Mouse (Mus musculus) ovary, postnatal 10 days (tissue): ENCODE results near the gene Dach2.
"Not testable (repeated sequence)": the region's sequence is repeated elsewhere in the genome, so short reads cannot be mapped to it uniquely, and the experiment has no call there.

Experiments used
- DNase-seq: peaks from one replicate; pipeline ENCODE4 v3.0.0; 2022; ENCODE audit warnings: low spot score

Dach2 gene

DNA sequence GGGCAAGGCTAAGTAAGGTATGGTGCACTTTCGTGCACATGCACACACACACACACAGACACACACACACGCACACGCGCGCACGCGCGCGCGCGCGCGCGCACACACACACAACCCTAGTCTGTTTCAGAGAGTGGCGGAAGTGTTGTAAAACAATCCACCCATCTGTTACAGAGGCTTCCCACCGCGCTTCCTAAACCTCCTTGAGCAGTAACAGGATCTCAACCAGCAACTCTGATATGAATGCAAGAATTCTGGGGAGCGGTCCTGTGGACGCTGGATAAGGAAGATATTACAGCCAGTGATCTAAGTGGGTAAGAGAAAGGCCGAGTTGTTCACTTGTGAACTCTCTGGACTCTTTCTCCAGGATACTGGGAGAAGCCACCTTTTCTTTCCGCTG lies at the start of gene Dach2:
TSS of gene Dach2 (plus strand) at position 107 of the 400 bp plus-strand sequence.
- DNase-seq, result no peak

DNA sequence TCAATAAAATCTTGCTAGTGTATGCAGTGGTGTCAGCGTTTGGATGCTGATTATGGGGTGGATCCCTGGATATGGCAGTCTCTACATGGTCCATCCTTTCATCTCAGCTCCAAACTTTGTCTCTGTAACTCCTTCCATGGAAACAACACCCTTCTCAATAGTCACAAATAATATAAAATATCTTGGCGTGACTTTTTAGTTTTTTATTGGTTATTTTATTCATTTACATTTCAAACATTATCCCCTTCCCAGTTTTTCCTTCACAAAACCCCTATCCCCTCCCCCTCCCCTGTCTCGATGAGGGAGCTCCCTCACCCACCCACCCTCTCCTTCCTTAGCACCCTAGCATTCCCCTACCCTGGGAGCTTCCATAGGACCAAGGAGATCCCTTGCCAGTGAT lies 44.9 kb upstream of the Dach2 start:
- not testable (repeated sequence) for DNase-seq

GRCm38 (mm10) chrX:113298031-113298430 lies 721 bp downstream of the Dach2 start:
- DNase-seq, result peak; percentile 13

GRCm38 (mm10) chrX:113298468-113298867 lies 1.2 kb downstream of the Dach2 start:
- DNase-seq, result no peak

GRCm38 (mm10) chrX:113304323-113304722 lies 7.0 kb downstream of the Dach2 start:
- no peak for DNase-seq

DNA sequence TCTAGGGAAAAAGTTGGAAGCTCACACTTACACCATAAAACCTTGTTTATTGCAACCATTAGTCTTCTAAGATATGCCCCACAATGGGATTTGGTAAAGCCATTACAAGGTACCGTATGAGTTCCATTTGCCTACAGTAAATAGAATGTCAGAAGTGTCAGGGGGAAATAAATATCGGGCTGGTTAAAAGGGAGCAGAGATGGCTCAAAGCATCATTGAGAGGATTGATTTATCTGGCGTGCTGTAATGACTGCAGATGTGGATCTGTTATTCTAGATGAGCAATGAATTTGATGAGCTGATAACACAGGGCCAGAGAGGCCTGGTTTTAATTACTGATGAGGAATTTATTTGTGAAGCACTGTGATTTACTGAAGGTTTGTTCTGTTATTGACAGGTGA lies 40.8 kb downstream of the Dach2 start:
- no peak for DNase-seq

DNA sequence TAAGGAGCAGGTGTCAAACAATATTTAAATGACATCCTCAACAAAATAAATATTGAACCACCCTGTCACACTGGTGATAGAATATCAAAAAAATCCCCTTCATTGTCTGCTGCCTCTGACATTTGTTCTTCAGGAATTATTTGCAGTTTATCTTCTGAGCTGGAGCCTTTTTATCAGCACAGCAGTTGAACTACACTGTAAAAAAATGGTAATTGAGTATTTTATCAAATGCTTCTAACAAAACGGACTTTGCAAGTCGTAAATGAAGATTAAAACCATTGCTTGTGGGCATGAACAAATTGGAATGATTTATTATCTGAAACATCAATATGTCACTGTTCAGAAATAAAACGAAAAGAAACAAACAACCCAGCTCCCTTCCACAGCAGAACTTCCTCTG lies 97.1 kb downstream of the Dach2 start:
- no peak for DNase-seq

DNA sequence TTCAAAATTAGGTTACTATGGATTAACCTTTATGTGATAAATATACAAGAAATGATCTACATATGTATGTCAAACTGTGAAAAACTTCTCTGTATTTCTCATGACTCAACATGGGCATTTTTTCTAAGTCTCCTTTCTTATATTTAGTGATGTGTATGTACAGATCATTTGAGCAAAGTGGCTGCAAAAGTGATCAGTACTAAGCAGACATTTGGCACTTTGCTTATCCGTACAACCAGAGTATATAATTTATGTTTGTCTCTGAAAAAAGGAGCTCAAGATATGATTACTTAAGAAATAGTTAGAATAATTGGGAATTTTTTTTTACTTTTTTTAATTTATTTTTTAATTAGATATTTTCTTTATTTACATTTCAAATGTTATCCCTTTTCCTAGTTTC lies 111.4 kb downstream of the Dach2 start:
- DNase-seq, result no peak

- DNase-seq, result no peak
Observed at GRCm38 (mm10) chrX:113421517-113422187, 124.3 kb downstream of the Dach2 start.

DNA sequence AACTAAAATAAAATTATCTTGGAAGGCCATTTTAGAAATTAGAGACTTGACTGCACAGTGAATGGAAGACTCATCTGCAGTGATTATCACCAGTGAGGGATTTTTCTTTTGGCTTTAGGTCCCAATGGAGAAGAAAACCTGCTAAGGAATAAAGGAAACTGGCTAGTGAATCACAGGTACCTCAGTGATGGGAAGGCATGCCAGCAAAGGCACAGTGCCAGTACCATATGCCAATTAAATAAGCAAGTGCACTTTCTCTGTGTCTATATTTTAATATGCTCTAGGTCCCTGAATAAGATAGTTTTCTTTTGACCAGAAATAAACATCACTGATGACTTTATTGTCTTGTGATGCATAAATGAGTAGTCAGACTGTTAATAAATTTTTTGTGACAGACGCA lies 184.8 kb downstream of the Dach2 start:
- no peak for DNase-seq

- DNase-seq, result no peak
Observed at GRCm38 (mm10) chrX:113545106-113545505, 247.8 kb downstream of the Dach2 start.

GRCm38 (mm10) chrX:113563897-113564296 lies 266.6 kb downstream of the Dach2 start:
- DNase-seq, result no peak

DNA sequence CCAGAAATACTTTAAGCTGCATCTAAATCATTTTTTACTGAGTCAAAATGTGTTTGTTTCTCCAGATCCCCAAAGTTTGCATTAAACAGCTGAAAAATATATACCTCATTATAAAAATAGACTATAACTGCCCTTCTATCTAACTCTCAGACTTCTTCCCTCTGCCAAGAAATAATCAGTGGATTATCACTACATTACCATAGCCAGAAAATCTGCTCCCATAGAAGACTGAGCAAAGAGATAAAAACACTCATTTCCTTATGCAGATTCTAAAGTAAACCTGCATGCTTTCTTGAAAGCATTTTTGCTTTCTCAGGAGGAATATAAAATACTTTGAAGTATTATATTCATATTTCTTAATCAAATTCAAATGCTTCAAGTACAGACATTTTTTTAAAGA lies 368.8 kb downstream of the Dach2 start:
- no peak for DNase-seq

GRCm38 (mm10) chrX:113687163-113687562 lies 389.9 kb downstream of the Dach2 start:
- DNase-seq, result no peak

DNA sequence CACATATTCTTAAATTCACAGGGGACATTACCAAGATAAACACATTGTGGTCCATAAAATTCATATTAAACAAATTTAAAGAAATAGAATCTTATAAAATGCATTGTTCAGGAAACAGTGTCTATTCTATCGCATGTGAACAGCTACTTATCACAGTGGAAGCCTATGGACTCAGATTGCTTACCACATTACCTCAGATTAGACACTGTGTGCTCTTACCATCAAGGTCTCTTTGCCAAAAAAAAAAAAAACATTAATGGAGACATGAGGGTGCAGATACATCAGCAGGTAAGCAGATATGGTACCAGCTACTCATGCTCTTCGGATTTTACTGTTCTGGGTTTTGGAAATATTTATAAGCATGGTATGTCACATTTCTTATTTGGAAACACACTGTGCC lies 415.1 kb downstream of the Dach2 start:
- DNase-seq, result no peak

DNA sequence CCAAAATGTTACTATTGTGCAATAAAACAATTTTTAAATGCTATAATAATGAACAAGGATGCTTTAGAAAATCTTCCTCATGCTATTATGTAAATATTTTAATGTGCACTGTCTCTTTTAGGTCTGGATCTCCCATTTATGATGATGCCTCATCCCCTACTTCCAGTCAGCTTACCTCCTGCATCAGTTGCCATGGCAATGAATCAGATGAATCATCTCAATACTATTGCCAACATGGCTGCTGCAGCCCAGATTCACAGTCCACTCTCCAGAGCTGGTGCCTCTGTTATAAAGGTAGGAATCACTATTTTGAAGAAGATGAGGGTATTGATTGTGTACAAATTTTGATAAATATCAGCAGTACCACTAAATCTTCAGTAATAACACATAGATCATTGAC lies 426.8 kb downstream of the Dach2 start:
- DNase-seq, result no peak

- no peak for DNase-seq
Observed at GRCm38 (mm10) chrX:113747122-113747521, 449.8 kb downstream of the Dach2 start.

GRCm38 (mm10) chrX:113792264-113792663 lies 495.0 kb downstream of the Dach2 start:
- no peak for DNase-seq

GRCm38 (mm10) chrX:113810369-113810768 lies 513.1 kb downstream of the Dach2 start:
- DNase-seq, result no peak

- no peak for DNase-seq
Observed at GRCm38 (mm10) chrX:113826810-113827209, 529.5 kb downstream of the Dach2 start.

GRCm38 (mm10) chrX:113833062-113833461 lies 535.8 kb downstream of the Dach2 start:
- no peak for DNase-seq

GRCm38 (mm10) chrX:113867835-113868495 lies 570.7 kb downstream of the Dach2 start:
- DNase-seq, result no peak
